Mouse (Mus musculus): ENCODE data around the gene Cxcl3. TPM values are rescaled to one million over a fixed set of nuclear protein-coding genes. Genes with fewer than 3 reads are reported as not detected.

Cxcl3 gene
- polyA plus RNA-seq (2015; fragmentation: Nextera tagmentation; extraction: Ambion mirVana): 0.16 TPM in 1 of 2 replicates, not detected in the other

- H3K27me3 ChIP-seq: peaks cover 9% of the 10 kb centered on the region
- H3K36me3 ChIP-seq: no peaks in the 10 kb centered on the region
- H3K9ac ChIP-seq: no peak within 1 kb of the TSS
- peaks cover 8% of the 10 kb centered on the region for H3K4me1 ChIP-seq
- peak within 1 kb of the TSS; percentile 61 for H3K4me2 ChIP-seq (replicated peaks)
- no peak within 1 kb of the TSS for H3K27ac ChIP-seq (replicated peaks)
- no peaks in the 10 kb centered on the region for H3K9me3 ChIP-seq (replicated peaks)
- peak within 1 kb of the TSS; percentile 29 for H3K4me3 ChIP-seq (replicated peaks)
- peak; percentile 63; the same call in 1 of the 2 replicates for ATAC-seq (ENCODE audit: insufficient number of reproducible peaks, low FRiP score, low TSS enrichment, low read depth)
- WGBS: 18% methylated on average over 26 of the region's 26 CpGs
These were observed at the start of gene Cxcl3 for GRCm38 (mm10) chr5:90785659-90786588. Cxcl3 (plus strand) TSS chr5:90786103.

- H3K4me3 ChIP-seq (replicated peaks): no peak overlapping the region
These were observed 43.9 kb upstream of the Cxcl3 start for GRCm38 (mm10) chr5:90742029-90742428.

GRCm38 (mm10) chr5:90753934-90754333, 32.0 kb upstream of the Cxcl3 start:
- H3K9me3 ChIP-seq (replicated peaks): no peaks in the 10 kb centered on the region
- H3K4me1 ChIP-seq: peaks cover 18% of the 10 kb centered on the region
- WGBS: 77% methylated on average over 1 of the region's 1 CpGs
- ATAC-seq (ENCODE audit: insufficient number of reproducible peaks, low FRiP score, low TSS enrichment, low read depth): no peak
- no peak overlapping the region for H3K4me2 ChIP-seq (replicated peaks)
- H3K9ac ChIP-seq: no peak overlapping the region
- peaks cover 2% of the 10 kb centered on the region; the same call in 1 of the 2 replicates for H3K27me3 ChIP-seq
- no peak overlapping the region for H3K4me3 ChIP-seq (replicated peaks)
- H3K36me3 ChIP-seq: no peaks in the 10 kb centered on the region
- no peak overlapping the region for H3K27ac ChIP-seq (replicated peaks)

More at GRCm38 (mm10) chr5:90742029-90742428, 43.9 kb upstream of the Cxcl3 start:
- H3K9me3 ChIP-seq (replicated peaks): no peaks in the 10 kb centered on the region
- H3K4me2 ChIP-seq (replicated peaks): no peak overlapping the region
- no peak overlapping the region for H3K27ac ChIP-seq (replicated peaks)
- no peak overlapping the region for H3K9ac ChIP-seq
- ATAC-seq (ENCODE audit: insufficient number of reproducible peaks, low FRiP score, low TSS enrichment, low read depth): no peak
- H3K36me3 ChIP-seq: no peaks in the 10 kb centered on the region
- no peaks in the 10 kb centered on the region for H3K4me1 ChIP-seq
- no peaks in the 10 kb centered on the region for H3K27me3 ChIP-seq
- WGBS: 53% methylated on average over 4 of the region's 4 CpGs

GRCm38 (mm10) chr5:90758020-90758605, 27.8 kb upstream of the Cxcl3 start:
- peaks cover 26% of the 10 kb centered on the region for H3K4me1 ChIP-seq
- 36% methylated on average over 5 of the region's 5 CpGs for WGBS
- no peak overlapping the region for H3K27ac ChIP-seq (replicated peaks)
- no peaks in the 10 kb centered on the region for H3K9me3 ChIP-seq (replicated peaks)
- no peak for ATAC-seq (ENCODE audit: insufficient number of reproducible peaks, low FRiP score, low TSS enrichment, low read depth)
- H3K9ac ChIP-seq: no peak overlapping the region
- no peaks in the 10 kb centered on the region for H3K36me3 ChIP-seq
- H3K4me3 ChIP-seq (replicated peaks): no peak overlapping the region
- peaks cover 17% of the 10 kb centered on the region for H3K27me3 ChIP-seq
- no peak overlapping the region for H3K4me2 ChIP-seq (replicated peaks)

GRCm38 (mm10) chr5:90759077-90760065, 26.5 kb upstream of the Cxcl3 start, which contains the start of gene Cxcl5:
Cxcl5 (plus strand) TSS chr5:90759360.
- Histone ChIP-seq H3K9ac (no peak within 1 kb of the TSS), H3K27me3 (peaks cover 17% of the 10 kb centered on the region), H3K27ac (replicated peaks) (no peak within 1 kb of the TSS), H3K9me3 (replicated peaks) (no peaks in the 10 kb centered on the region), H3K4me2 (replicated peaks) (peak within 1 kb of the TSS; percentile 49), H3K4me1 (peaks cover 26% of the 10 kb centered on the region), H3K4me3 (replicated peaks) (peak within 1 kb of the TSS; percentile 31), H3K36me3 (no peaks in the 10 kb centered on the region)
- 3% methylated on average over 32 of the region's 32 CpGs for WGBS
- no peak for ATAC-seq (ENCODE audit: insufficient number of reproducible peaks, low FRiP score, low TSS enrichment, low read depth)

- Histone ChIP-seq H3K9ac (no peak overlapping the region), H3K27me3 (peaks cover 17% of the 10 kb centered on the region), H3K4me2 (replicated peaks) (no peak overlapping the region), H3K4me3 (replicated peaks) (no peak overlapping the region), H3K36me3 (no peaks in the 10 kb centered on the region), H3K27ac (replicated peaks) (no peak overlapping the region), H3K4me1 (peaks cover 29% of the 10 kb centered on the region), H3K9me3 (replicated peaks) (no peaks in the 10 kb centered on the region)
- 60% methylated on average over 4 of the region's 4 CpGs for WGBS
- no peak for ATAC-seq (ENCODE audit: insufficient number of reproducible peaks, low FRiP score, low TSS enrichment, low read depth)
These were observed 25.6 kb upstream of the Cxcl3 start for GRCm38 (mm10) chr5:90760303-90760702.

- no peaks in the 10 kb centered on the region for H3K36me3 ChIP-seq
- peaks cover 17% of the 10 kb centered on the region for H3K27me3 ChIP-seq
- no peak overlapping the region for H3K4me2 ChIP-seq (replicated peaks)
- whole genome bisulfite sequencing: 91% methylated on average over 2 of the region's 2 CpGs
- no peak overlapping the region for H3K27ac ChIP-seq (replicated peaks)
- H3K9me3 ChIP-seq (replicated peaks): no peaks in the 10 kb centered on the region
- peaks cover 29% of the 10 kb centered on the region for H3K4me1 ChIP-seq
- H3K4me3 ChIP-seq (replicated peaks): no peak overlapping the region
- no peak for ATAC-seq (ENCODE audit: insufficient number of reproducible peaks, low FRiP score, low TSS enrichment, low read depth)
- no peak overlapping the region for H3K9ac ChIP-seq
These were observed 25.1 kb upstream of the Cxcl3 start for GRCm38 (mm10) chr5:90760844-90761243.

GRCm38 (mm10) chr5:90761834-90762233, 24.1 kb upstream of the Cxcl3 start:
- Histone ChIP-seq H3K36me3 (no peaks in the 10 kb centered on the region), H3K27me3 (peaks cover 17% of the 10 kb centered on the region), H3K27ac (replicated peaks) (no peak overlapping the region), H3K4me2 (replicated peaks) (no peak overlapping the region), H3K9ac (no peak overlapping the region), H3K9me3 (replicated peaks) (no peaks in the 10 kb centered on the region), H3K4me1 (peaks cover 29% of the 10 kb centered on the region), H3K4me3 (replicated peaks) (no peak overlapping the region)
- no peak for ATAC-seq (ENCODE audit: insufficient number of reproducible peaks, low FRiP score, low TSS enrichment, low read depth)
- 89% methylated on average over 3 of the region's 3 CpGs for WGBS

GRCm38 (mm10) chr5:90763912-90764665, 21.8 kb upstream of the Cxcl3 start:
- 43% methylated on average over 12 of the region's 12 CpGs for WGBS
- H3K4me2 ChIP-seq (replicated peaks): no peak overlapping the region

More at GRCm38 (mm10) chr5:90763912-90764665, 21.8 kb upstream of the Cxcl3 start:
- Histone ChIP-seq H3K4me3 (replicated peaks) (no peak overlapping the region), H3K4me1 (peaks cover 9% of the 10 kb centered on the region), H3K9me3 (replicated peaks) (no peaks in the 10 kb centered on the region), H3K36me3 (no peaks in the 10 kb centered on the region), H3K9ac (no peak overlapping the region), H3K27ac (replicated peaks) (no peak overlapping the region), H3K27me3 (peaks cover 18% of the 10 kb centered on the region)
- ATAC-seq (ENCODE audit: insufficient number of reproducible peaks, low FRiP score, low TSS enrichment, low read depth): no peak

Data from embryonic facial prominence, embryonic 15.5 days (tissue).